8 mouse cellular contexts compared by ENCODE assay signal in genomic region chr15:37114119-37114518, GRCm38 (mm10).
DNase-seq lines count a peak whose midpoint lies in the region; ATAC-seq and TF ChIP-seq lines count a peak whose summit lies in the region.

No protein-coding gene starts in this region.

- peak; percentile 54 for ATAC-seq in hindbrain, embryonic 16.5 days
- no peak for ATAC-seq in liver, embryonic 13.5 days (ENCODE audit: low read depth)

- H3K27me3 ChIP-seq in hindbrain, embryonic 16.5 days (replicated peaks; ENCODE audit: control insufficient read depth, insufficient read depth, low read length), result no peaks in the 10 kb centered on the region
- H3K27me3 ChIP-seq in liver, embryonic 13.5 days, result no peaks in the 10 kb centered on the region

- no peak overlapping the region for H3K4me2 ChIP-seq in hindbrain, embryonic 16.5 days (ENCODE audit: low read length)
- no peak overlapping the region for H3K4me2 ChIP-seq in liver, embryonic 13.5 days

- H3K36me3 ChIP-seq in hindbrain, embryonic 16.5 days (ENCODE audit: control insufficient read depth, insufficient read depth, low read length), result no peaks in the 10 kb centered on the region
- no peaks in the 10 kb centered on the region for H3K36me3 ChIP-seq in liver, embryonic 13.5 days

- peak; percentile 88 for TF ChIP-seq CTCF in layer of hippocampus, adult 2 months (conservative IDR thresholded peaks at IDR 0.05)

- no peak overlapping the region for H3K9ac ChIP-seq in hindbrain, embryonic 16.5 days (ENCODE audit: low read depth, low read length)
- H3K9ac ChIP-seq in liver, embryonic 13.5 days, result no peak overlapping the region

- DNase-seq in layer of hippocampus, adult 2 months (ENCODE audit: low spot score in 2 of 2), result peak in 1 of 2 experiments; percentile 73
- DNase-seq in layer of hippocampus, adult 9-11 months, result no peak
- peak; percentile 82 for DNase-seq in adrenal gland, postnatal 14 days
- peak; percentile 77 for DNase-seq in embryo, embryonic 11.5 days (ENCODE audit: low read depth, low spot score)
- DNase-seq in liver, embryonic 13.5 days, result peak; percentile 28
- peak; percentile 61 for DNase-seq in ovary, postnatal 36 days (ENCODE audit: low spot score)
- peak; percentile 80 for DNase-seq in urinary bladder, postnatal 14 days (ENCODE audit: low spot score)

- peaks cover 5% of the 10 kb centered on the region for H3K9me3 ChIP-seq in hindbrain, embryonic 16.5 days (ENCODE audit: control insufficient read depth, low read length)
- no peaks in the 10 kb centered on the region for H3K9me3 ChIP-seq in liver, embryonic 13.5 days (replicated peaks)

- no peak overlapping the region for H3K4me3 ChIP-seq in layer of hippocampus, adult 2 months
- H3K4me3 ChIP-seq in hindbrain, embryonic 16.5 days (ENCODE audit: low read length), result no peak overlapping the region
- H3K4me3 ChIP-seq in liver, embryonic 13.5 days (replicated peaks), result no peak overlapping the region

- H3K27ac ChIP-seq in layer of hippocampus, adult 2 months, result no peak overlapping the region
- H3K27ac ChIP-seq in hindbrain, embryonic 16.5 days (ENCODE audit: low read depth, low read length), result no peak overlapping the region
- H3K27ac ChIP-seq in liver, embryonic 13.5 days, result no peak overlapping the region

- no peaks in the 10 kb centered on the region for H3K4me1 ChIP-seq in hindbrain, embryonic 16.5 days (ENCODE audit: control insufficient read depth, insufficient read depth, low read depth, low read length)
- no peaks in the 10 kb centered on the region for H3K4me1 ChIP-seq in liver, embryonic 13.5 days (replicated peaks)

- WGBS in hindbrain, embryonic 16.5 days, result 14% methylated on average over 8 of the region's 8 CpGs
- 15% methylated on average over 8 of the region's 8 CpGs for WGBS in liver, embryonic 13.5 days (ENCODE audit: insufficient replicate concordance)
